Mouse (Mus musculus) embryo, embryonic 11.5 days (tissue): ENCODE measurements around the gene Gpam.
"Not testable (repeated sequence)": the region's sequence is repeated elsewhere in the genome, so short reads cannot be mapped to it uniquely, and the experiment has no call there.

Source experiments
- DNase-seq: peaks from one replicate; pipeline ENCODE4 v3.0.0-alpha.2; 2012; ENCODE audit warnings: low read depth, low spot score

Gene Gpam

GRCm38 (mm10) chr19:55127072-55127718 lies at the start of gene Gpam:
Gene Gpam (minus strand): TSS chr19:55127238.
- DNase-seq, result no peak

- no peak for DNase-seq
Measured at GRCm38 (mm10) chr19:55171585-55171984, 44.5 kb upstream of the Gpam start.

- no peak for DNase-seq
Measured at GRCm38 (mm10) chr19:55170399-55170798, 43.4 kb upstream of the Gpam start.

GRCm38 (mm10) chr19:55169236-55169729 lies 42.2 kb upstream of the Gpam start:
- not testable (repeated sequence) for DNase-seq

- no peak for DNase-seq
Measured at GRCm38 (mm10) chr19:55168360-55168759, 41.3 kb upstream of the Gpam start.

GRCm38 (mm10) chr19:55167741-55168140 lies 40.7 kb upstream of the Gpam start:
- no peak for DNase-seq

GRCm38 (mm10) chr19:55166741-55167140 lies 39.7 kb upstream of the Gpam start:
- DNase-seq, result no peak

GRCm38 (mm10) chr19:55165954-55166353 lies 38.9 kb upstream of the Gpam start:
- DNase-seq, result no peak

GRCm38 (mm10) chr19:55165183-55165865 lies 38.3 kb upstream of the Gpam start:
- no peak for DNase-seq

- DNase-seq, result no peak
Measured at GRCm38 (mm10) chr19:55164162-55164561, 37.1 kb upstream of the Gpam start.

GRCm38 (mm10) chr19:55162271-55162670 lies 35.2 kb upstream of the Gpam start:
- DNase-seq, result no peak

- DNase-seq, result no peak
Measured at GRCm38 (mm10) chr19:55159826-55160225, 32.8 kb upstream of the Gpam start.

- DNase-seq, result no peak
Measured at GRCm38 (mm10) chr19:55158606-55159005, 31.6 kb upstream of the Gpam start.

GRCm38 (mm10) chr19:55157029-55157428 lies 30.0 kb upstream of the Gpam start:
- DNase-seq, result no peak

GRCm38 (mm10) chr19:55152983-55153382 lies 25.9 kb upstream of the Gpam start:
- DNase-seq, result no peak

- DNase-seq, result not testable (repeated sequence)
Measured at GRCm38 (mm10) chr19:55152274-55152673, 25.2 kb upstream of the Gpam start.

GRCm38 (mm10) chr19:55149646-55150045 lies 22.6 kb upstream of the Gpam start:
- DNase-seq, result no peak

GRCm38 (mm10) chr19:55148109-55148508 lies 21.1 kb upstream of the Gpam start:
- DNase-seq, result no peak

- DNase-seq, result no peak
Measured at GRCm38 (mm10) chr19:55147568-55147967, 20.5 kb upstream of the Gpam start.

- no peak for DNase-seq
Measured at GRCm38 (mm10) chr19:55145136-55145535, 18.1 kb upstream of the Gpam start.

GRCm38 (mm10) chr19:55144691-55145090 lies 17.7 kb upstream of the Gpam start:
- no peak for DNase-seq

GRCm38 (mm10) chr19:55143391-55144300 lies 16.6 kb upstream of the Gpam start:
- DNase-seq, result no peak
